Mouse (Mus musculus): ENCODE data around the gene Tnfaip8l2. TPM values are rescaled to one million over a fixed set of nuclear protein-coding genes. Genes with fewer than 3 reads are reported as not detected.

The Tnfaip8l2 gene
- polyA plus RNA-seq (2015; fragmentation: Nextera tagmentation; extraction: Ambion mirVana): 5.4 and 12.3 TPM in 2 replicates

GRCm38 (mm10) chr3:95141952-95142616 is at the start of gene Tnfaip8l2:
Gene Tnfaip8l2 (minus strand): TSS chr3:95142360.

DNA sequence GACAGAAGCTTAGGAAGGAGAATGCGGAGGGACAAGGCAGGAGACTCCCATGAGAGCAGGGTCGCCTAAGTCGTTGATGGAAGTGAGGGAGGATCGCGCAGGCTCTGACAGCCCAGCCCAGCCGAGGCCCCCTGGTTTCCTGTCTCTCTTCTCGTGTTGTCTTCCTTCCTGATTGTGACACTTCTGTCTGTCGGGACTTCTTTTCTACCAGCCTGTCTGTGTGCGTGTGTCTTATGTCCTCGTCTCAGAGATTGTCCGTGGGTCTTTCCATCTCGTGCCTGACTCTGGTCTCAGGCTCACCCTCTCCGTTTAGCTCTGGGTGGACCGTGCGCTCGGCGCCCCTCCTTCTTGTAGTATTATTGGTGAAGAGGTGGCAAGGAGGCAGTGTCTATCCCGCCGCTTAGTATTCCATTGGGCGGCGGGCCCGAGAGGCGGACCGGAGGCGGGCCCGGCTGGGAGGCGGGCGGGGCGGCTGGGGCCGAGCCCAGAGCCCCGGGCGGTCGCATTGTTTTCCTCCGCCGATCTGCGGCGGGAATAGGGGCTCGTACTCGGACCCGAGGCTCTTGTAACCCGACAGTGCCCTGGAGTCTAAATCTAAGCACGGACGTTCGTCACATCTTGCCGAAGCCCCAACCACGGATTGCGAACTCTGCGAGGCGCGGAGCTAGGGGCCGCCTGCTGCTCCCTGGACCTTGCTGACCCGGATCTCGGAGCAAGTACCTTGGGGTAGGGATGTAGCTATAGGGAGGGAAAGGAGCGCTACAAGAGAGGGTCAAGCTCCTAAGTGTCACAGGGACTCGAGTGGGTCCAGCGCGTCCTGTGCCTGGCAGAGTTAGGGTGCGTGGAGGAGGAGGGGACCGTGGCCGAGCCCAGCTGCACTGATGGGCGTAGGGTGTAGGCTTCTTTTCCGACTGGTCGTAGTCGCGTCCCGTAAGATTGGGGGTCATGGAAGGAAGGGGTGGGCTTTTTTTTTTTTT is 18.1 kb upstream of the Tnfaip8l2 start, which contains the start of gene Sema6c:
Gene Sema6c, plus strand, starts transcription at position 471 of the 977 bp plus-strand sequence.

GRCm38 (mm10) chr3:95133680-95134101 is 8.5 kb downstream of the Tnfaip8l2 start, which contains the start of the genes Scnm1 and Lysmd1:
Gene Scnm1 (minus strand): TSS chr3:95134011.
Gene Lysmd1 (plus strand): TSS chr3:95134088.

GRCm38 (mm10) chr3:95124246-95124645 is 17.9 kb downstream of the Tnfaip8l2 start, which contains the start of gene Tmod4:
Gene Tmod4 (plus strand): TSS chr3:95124476.

DNA sequence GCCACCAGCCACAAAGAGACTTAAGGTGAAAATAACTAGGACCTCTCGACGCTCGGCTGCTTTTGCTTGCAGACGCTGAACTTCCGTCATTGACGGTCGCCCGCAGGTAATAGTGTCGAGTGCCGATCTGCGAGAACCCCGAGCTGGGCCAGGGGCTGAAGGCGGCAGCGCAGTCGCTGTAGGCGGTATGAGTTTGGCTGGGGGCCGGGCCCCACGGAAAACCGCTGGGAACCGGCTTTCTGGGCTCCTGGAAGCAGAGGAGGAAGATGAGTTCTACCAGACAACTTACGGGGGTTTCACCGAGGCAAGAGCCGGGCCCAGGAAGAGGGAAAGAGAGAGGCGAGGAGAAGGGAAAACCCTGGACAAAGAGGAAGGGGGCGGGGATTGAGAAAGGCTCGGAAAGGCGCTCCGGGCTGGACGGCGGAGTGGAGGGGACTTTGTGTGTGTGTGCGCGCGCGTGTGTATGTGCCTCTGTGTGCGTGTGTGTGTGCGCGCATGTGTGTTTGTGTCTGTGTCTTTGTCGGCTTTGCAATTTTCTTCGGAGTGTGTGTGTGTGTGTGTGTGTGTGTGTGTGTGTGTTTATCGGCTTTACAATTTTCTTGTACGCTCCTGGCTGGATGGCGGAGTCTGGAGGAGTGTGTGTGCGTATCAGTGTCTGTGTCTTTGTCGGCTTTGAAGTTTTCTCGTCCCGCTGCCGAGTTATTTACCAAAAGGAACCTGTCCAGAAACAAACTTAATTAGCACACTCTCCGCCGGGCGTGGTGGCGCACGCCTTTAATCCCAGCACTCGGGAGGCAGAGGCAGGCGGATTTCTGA is 31.0 kb downstream of the Tnfaip8l2 start, which contains the start of gene Vps72:
Gene Vps72, plus strand, starts transcription at position 112 of the 816 bp plus-strand sequence.

DNA sequence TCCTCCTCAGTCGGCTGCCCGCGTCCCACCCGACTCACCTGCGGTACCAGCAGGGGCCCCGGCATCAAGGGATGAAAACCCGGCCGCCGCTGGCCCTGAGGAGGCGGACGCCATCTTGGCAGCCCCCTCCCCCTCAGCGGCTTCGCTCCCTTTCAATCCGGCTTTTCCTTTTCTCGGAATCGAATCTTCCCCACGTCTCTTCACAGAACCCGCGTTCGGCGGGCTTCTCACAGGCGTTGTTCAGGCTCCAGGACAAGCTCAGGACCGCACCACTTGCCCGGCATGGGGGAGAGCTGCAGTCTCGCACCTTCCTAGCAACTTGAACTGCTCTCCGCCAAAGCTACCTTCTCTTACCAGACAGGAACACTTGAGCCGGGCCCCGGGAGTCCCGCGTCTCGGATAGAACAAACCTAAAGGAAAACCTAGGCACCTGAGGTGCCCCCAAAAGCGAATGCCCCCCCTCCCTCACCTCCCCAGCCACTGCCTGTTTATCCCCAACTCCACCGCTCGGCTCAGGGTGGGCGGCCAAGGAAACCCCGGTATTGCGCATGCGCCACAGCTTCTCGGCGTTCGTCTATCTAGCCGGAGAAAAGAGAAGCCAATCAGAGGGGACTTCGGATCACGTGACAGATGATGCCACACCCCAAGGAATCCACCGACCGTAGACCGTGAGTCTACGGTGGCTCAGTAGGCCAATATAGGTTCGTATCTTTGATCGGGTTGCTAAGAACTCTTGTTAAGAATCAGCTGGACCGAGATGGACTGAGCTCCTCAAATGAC is 35.6 kb downstream of the Tnfaip8l2 start, which contains the start of gene Pip5k1a:
Gene Pip5k1a, minus strand, starts transcription at position 593 of the 780 bp plus-strand sequence.

Small RNA genes lying within 50 kb of the gene (microRNA-seq; reads per million reads assigned to microRNA genes)
- gene Mir8099-1: not detected

Other genes starting within 250 kb of the Tnfaip8l2 start
- gene Selenbp1, start 209.3 kb downstream of the Tnfaip8l2 start, polyA plus RNA-seq (2015; fragmentation: Nextera tagmentation; extraction: Ambion mirVana): 33.3 and 38.8 TPM in 2 replicates
- 2.5 TPM in 2 replicates for gene Rfx5, start 188.3 kb downstream of the Tnfaip8l2 start, polyA plus RNA-seq (2015; fragmentation: Nextera tagmentation; extraction: Ambion mirVana)
- gene Pi4kb, start 167.6 kb downstream of the Tnfaip8l2 start, polyA plus RNA-seq (2015; fragmentation: Nextera tagmentation; extraction: Ambion mirVana): 16.9 and 20.8 TPM in 2 replicates
- 10.1 and 10.3 TPM in 2 replicates for gene Zfp687, start 126.9 kb downstream of the Tnfaip8l2 start, polyA plus RNA-seq (2015; fragmentation: Nextera tagmentation; extraction: Ambion mirVana)
- 173 and 183 TPM in 2 replicates for gene Psmd4, start 99.7 kb downstream of the Tnfaip8l2 start, polyA plus RNA-seq (2015; fragmentation: Nextera tagmentation; extraction: Ambion mirVana)
- gene Pip5k1a, start 35.4 kb downstream of the Tnfaip8l2 start, polyA plus RNA-seq (2015; fragmentation: Nextera tagmentation; extraction: Ambion mirVana): 15.7 and 18.3 TPM in 2 replicates
- gene Vps72, start 31.3 kb downstream of the Tnfaip8l2 start, polyA plus RNA-seq (2015; fragmentation: Nextera tagmentation; extraction: Ambion mirVana): 55.1 and 64.5 TPM in 2 replicates
- 0.53 and 0.96 TPM in 2 replicates for gene Tmod4, start 17.9 kb downstream of the Tnfaip8l2 start, polyA plus RNA-seq (2015; fragmentation: Nextera tagmentation; extraction: Ambion mirVana)
- gene Scnm1, start 8.3 kb downstream of the Tnfaip8l2 start, polyA plus RNA-seq (2015; fragmentation: Nextera tagmentation; extraction: Ambion mirVana): 31.7 and 43.2 TPM in 2 replicates
- gene Lysmd1, start 8.3 kb downstream of the Tnfaip8l2 start, polyA plus RNA-seq (2015; fragmentation: Nextera tagmentation; extraction: Ambion mirVana): 7.1 and 8.2 TPM in 2 replicates
- gene Sema6c, start 18.1 kb upstream of the Tnfaip8l2 start, polyA plus RNA-seq (2015; fragmentation: Nextera tagmentation; extraction: Ambion mirVana): 0.99 and 1.9 TPM in 2 replicates
- gene Gabpb2, start 75.6 kb upstream of the Tnfaip8l2 start, polyA plus RNA-seq (2015; fragmentation: Nextera tagmentation; extraction: Ambion mirVana): 3.8 and 4.0 TPM in 2 replicates
- 66.3 and 71.6 TPM in 2 replicates for gene Cdc42se1, start 86.4 kb upstream of the Tnfaip8l2 start, polyA plus RNA-seq (2015; fragmentation: Nextera tagmentation; extraction: Ambion mirVana)
- gene Mllt11, start 89.8 kb upstream of the Tnfaip8l2 start, polyA plus RNA-seq (2015; fragmentation: Nextera tagmentation; extraction: Ambion mirVana): 4.9 and 5.8 TPM in 2 replicates
- gene Gm128, start 99.2 kb upstream of the Tnfaip8l2 start, polyA plus RNA-seq (2015; fragmentation: Nextera tagmentation; extraction: Ambion mirVana): 0.28 and 0.31 TPM in 2 replicates
- 5.2 and 6.8 TPM in 2 replicates for gene Bnipl, start 108.8 kb upstream of the Tnfaip8l2 start, polyA plus RNA-seq (2015; fragmentation: Nextera tagmentation; extraction: Ambion mirVana)
- gene Mindy1, start 139.0 kb upstream of the Tnfaip8l2 start, polyA plus RNA-seq (2015; fragmentation: Nextera tagmentation; extraction: Ambion mirVana): 42.4 and 43.8 TPM in 2 replicates
- gene Prune1, start 139.7 kb upstream of the Tnfaip8l2 start, polyA plus RNA-seq (2015; fragmentation: Nextera tagmentation; extraction: Ambion mirVana): 13.8 and 14.0 TPM in 2 replicates
- 6.6 and 9.3 TPM in 2 replicates for gene Anxa9, start 164.8 kb upstream of the Tnfaip8l2 start, polyA plus RNA-seq (2015; fragmentation: Nextera tagmentation; extraction: Ambion mirVana)
- gene Cers2, start 172.4 kb upstream of the Tnfaip8l2 start, polyA plus RNA-seq (2015; fragmentation: Nextera tagmentation; extraction: Ambion mirVana): 108 and 111 TPM in 2 replicates
- gene Setdb1, start 214.8 kb upstream of the Tnfaip8l2 start, polyA plus RNA-seq (2015; fragmentation: Nextera tagmentation; extraction: Ambion mirVana): 11.0 and 12.2 TPM in 2 replicates

Measured in urinary bladder, postnatal 0 days (tissue).